Mouse (Mus musculus): ENCODE data around the gene Hoxa3.

Gene Hoxa3

DNA sequence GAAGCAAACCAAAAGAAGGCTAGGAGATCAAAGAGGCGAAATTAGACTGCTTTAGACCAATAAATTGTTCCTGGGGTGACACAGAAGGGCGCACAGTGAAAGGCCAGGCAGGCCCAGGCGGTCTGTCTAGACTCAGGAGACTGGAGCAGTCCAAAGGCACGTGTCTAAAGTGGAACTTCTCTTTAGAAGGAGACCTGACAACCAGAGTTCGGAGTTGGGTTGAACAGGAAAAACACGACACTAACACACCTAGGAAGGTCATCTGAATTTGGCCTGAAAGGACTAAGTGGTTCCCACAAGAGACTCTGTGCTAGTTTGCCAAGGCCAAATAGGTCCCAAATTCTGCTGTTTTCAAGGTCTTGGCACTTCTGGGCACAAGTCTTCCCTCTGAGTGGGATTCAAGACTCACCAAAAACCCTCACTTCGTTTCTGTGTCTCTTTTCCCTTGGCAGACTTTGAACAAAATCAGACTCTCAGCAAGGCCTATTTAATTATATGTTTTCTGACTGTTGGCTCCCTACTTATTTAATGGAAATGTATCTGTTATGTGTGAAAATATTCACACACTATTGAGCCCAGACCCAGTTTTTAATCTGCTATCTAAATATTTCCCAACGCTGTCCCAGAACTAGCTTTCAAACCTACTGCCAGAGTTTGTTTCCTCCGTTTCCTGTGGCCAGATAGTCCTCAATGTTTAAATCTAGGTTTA, 6.3 kb upstream of the Hoxa3 start:
- DNase-seq (ENCODE audit: low spot score in 2 of 2) = no peak

DNA sequence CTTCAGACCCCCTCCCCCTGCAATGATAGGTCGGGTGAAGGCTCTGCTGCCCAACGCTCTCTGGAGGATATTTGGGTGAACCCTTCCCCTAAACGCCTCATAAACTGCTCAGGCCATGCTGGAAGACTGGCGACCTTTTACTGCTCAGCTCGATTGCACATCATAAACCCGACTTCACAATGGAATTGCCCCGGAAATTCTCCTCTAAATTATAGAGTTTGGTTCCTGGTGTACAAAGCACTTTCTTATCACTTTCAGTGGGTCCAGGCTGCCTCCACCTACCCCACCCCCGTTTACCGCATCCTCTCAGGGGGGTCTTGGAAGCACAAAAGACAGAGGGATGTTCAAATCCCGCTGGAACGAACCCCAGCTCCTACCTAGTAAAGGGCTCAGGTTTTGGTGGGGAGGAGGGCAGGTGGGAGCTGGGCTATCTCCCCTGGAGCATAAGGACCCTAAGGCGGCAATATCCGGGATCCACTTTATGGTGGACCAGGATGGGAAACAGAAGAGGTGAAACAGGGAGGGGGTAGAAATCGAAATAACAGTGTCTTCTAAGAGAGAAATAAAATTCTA, 5.6 kb upstream of the Hoxa3 start:
- DNase-seq (ENCODE audit: low spot score in 2 of 2) = no peak

DNA sequence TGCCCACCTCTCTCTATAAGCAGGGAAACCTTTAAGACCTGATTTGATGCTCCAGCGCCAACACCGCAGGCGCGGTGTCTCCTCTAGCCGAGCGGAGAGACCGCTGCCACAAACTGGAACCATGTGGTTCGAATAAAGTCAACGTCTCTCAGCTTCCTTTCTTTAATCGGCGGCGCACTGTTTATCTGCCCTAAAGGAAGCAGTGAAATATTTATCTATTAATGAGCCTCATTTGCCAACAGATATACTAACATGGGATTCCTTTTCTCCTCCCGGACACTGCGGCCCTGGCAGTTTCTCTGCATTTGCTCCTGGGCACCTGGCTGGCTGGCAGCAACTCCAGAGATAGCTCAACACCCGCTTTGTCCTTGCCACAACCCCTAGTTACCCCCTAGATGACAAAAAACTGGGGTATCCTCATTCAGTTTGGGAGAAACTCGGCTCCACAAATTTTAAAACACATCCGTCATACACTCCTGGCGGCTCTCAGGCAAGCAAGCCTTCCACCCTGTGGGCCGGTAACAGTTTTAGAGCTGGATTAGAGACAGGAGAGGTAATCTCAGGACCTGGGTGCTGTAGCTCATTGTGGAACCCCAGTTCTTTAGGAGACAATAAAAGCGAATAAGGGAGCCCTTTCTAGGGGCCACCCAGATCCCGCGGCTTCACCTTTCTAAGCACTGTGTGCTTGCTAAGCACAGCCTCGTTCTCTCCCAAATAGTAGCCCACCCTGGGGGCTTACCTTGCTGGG, 4.9 kb upstream of the Hoxa3 start:
- DNase-seq (ENCODE audit: low spot score in 2 of 2) = no peak

DNA sequence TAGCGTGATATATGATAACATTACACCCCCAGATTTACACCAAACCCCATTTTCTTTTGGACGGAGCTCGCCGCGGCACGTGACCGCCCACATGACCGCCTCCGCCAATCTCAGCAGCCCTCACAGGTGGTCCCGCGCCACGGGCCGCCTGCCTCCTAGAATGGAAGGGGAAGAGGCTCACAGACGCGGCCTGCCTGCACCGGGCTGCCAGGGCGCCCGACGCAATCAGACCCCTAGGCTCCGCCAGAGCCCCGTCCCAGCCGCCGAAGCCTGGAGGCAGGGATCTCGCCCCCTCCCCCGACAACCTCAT, 4.3 kb upstream of the Hoxa3 start:
- DNase-seq (ENCODE audit: low spot score in 2 of 2) = no peak

DNA sequence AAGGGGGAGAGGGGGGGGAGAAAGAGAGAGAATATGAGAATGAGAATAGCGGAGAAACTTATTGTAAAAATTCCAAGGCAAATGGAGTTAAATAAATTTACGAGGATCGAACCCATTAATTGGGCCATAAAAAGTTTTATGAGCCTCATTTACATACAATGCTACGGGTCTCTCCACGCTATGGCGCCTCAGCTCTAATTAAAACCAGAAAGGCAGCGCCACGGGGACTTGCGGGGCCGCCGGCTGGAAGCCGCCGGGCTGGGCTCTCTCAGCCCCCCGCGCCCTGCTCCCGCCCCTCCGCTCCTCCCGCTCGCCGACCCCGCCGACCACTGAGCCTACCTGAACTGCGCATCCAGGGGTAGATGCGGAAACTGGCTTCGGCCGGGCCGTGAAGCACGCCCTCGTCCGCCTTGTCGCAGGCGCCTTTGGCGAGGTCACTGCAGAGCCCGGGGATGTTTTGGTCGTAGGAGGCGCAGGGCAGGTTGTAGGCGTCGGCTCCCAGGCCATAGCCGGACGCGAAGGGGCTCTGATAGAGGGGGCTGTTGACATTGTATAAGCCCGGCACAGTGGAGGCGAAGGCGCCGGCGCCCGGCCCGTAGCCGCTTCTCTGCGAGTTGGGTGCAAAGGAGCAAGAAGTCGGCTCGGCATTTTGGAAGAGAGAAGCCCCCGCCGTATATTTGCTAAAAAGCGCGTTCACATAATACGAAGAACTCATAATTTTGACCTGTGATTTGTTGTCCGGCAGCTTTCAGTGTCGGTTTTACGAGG, 3.7 kb upstream of the Hoxa3 start:
- no peak for DNase-seq (ENCODE audit: low spot score in 2 of 2)

DNA sequence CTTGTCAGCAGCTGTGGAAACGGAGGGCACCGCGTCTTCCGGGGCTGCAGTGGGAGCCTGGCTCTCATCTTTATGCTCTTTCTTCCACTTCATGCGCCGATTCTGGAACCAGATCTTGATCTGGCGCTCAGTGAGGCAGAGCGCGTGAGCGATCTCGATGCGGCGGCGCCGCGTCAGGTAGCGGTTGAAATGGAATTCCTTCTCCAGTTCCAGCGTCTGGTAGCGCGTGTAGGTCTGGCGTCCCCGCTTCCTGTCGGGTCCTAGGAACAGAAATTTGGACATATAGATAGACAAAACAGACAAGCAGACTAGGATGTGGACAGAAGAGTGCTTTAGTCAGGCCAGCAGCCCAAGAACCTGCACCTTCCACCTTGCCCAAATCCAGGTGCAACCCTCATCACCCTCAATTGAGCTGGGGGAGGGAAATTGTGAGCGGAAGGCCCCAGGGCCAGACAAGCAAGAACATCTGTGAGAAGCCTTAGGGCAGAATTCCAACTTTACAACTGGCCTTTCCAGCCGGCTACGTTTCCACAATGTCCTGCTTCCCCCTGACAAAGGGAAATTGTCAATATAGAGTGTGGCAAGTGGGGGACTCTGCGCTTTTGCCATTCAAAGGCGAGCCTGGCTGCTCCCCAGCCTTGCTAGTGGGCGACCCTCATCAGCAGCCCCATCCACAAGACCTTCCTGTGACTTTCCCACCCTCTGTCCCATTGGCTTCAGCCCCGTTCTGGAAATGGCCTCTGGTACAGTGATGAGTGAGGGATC, 2.8 kb upstream of the Hoxa3 start:
- no peak for DNase-seq (ENCODE audit: low spot score in 2 of 2)

DNA sequence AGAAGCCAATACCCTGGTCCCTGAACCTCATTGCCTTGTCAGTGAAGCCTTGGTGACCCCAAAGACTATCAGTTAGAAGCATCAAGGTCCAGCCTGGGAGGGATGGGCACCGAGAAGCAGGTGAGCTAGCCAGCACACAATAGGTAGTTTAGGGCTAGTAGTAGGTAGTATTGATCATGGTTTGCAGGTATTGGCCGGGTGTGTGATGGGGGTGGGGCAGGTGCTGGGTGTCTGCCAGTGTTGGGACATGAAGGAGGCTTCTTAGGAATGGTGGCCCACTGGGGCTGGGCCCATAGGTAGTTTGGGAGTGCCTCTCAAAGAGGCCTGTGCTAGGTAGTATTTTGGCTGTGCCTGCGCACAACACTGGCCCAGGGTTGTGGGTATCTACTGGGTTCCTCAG, 1.9 kb upstream of the Hoxa3 start:
- no peak for DNase-seq (ENCODE audit: low spot score in 2 of 2)

DNA sequence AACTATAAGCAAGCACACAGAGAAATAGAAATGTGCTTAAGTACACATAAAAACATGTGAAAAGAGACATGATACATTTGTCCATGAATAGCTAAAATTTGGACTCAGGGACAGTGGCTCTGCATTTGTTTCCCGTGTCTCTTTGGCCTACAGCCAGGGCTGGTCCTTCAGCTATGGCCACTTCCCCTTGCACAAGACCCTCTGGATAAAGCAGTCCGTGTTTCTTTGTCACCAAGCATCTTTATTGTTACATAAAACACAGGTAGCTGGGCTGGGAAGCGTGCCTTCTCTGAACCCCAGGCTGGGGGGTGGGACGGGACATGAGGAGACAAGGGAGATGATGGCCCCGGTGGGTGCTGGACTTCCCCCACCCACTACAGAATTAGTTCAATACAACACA, 1.1 kb upstream of the Hoxa3 start:
- no peak for DNase-seq (ENCODE audit: low spot score in 2 of 2)

DNA sequence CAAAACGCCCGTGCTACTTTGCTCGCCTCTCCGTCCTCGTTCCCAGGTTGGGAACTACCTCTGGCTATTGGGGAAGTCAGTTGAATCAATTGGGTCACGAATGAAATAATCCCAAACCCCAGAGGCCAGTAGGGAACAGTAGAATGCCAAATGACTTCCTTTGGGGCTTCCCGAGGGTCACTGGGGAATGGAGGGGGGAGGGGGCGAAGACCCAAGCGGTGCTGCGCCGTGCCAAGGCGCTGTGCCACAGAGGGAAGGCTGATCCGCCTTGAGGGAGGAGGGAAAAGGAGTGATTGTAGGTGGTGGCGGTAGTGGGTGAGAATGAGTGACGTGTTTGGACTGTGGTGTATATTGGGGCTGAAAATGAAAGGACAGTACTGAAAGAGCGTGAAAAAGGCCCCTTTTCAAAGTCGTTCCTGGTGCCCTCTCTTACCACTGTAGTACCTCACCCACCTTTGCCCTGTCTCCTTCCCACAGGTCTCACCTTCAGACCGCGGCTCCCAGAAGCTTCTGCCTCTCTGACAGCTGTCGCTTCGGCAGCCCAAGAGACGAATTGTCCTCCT, 499 bp downstream of the Hoxa3 start:
- DNase-seq (ENCODE audit: low spot score in 2 of 2) = no peak

DNA sequence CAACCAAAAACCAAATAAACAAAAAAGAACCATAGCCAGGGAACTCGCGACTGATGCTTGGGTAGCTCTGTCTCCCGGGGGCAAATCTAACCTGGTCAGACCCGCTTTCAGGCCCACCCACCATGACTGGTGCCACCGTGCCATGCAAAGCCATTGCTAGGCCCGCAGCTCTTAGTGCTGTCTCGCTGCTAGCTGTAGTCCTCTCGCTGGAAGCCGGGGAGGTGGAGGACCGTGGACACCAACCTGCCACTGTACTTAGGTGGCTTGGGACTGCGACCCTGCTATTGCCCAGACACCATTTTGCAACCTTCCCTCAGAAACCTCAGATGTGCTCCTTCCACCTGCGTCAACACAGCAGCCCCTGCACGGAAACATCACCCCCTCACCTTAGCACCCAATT, 1.2 kb downstream of the Hoxa3 start:
- no peak for DNase-seq (ENCODE audit: low spot score in 2 of 2)

DNA sequence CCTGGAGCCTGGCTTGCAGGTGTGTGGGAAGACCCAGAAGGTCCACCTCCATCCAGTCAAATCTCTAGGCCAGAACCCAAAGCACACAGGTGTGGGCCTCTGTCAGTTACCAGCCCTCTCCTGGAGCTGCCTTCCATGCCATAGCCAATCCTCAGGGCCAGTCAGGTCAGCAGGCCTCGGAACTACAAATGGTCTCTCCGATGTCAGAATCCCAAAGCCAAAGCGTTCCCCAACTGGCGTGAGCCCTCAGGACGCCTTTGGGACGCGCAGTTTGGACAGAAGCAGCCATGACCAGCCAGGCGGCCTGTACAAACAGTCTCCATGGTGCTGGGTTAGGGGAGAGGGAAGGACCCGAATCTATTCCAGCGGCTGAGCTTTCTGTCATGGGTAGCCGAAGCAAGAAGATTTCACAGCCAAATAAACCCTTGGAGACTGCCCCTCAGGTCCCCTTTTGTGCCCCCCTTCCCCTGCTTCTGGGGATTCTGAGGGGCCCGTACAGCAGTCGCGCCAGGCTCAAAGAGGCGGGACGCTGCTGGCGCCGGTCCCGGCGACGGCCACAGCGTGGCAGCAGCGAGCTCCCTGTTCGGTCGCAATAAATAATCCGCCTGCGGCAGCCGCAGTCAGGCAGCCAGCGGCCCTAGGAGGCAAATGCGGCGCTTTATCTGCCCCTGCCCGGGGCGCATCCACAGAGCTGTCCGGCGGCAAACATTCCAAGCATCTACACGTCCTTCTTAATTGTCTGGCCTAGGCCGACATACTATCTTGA, 1.8 kb downstream of the Hoxa3 start:
- peak in 1 of 2 experiments; percentile 23 for DNase-seq (ENCODE audit: low spot score in 2 of 2)

DNA sequence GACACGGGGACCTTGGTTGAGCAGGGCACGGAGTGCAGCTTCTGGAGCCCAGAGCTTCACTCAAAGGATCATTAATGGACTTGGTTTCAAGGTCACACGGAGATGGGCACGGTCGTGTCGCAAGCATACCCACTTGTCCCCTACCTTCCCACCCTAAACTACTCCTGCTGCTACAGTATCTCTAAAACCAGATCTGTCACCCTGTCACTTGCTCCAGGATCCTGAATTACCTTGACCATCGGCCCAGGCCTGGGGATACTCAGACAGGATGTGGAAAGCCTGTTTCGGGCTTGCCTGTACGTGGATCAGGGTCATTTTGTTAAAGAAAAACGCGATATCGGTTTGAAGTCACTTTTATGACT, 3.5 kb downstream of the Hoxa3 start:
- no peak for DNase-seq (ENCODE audit: low spot score in 2 of 2)

DNA sequence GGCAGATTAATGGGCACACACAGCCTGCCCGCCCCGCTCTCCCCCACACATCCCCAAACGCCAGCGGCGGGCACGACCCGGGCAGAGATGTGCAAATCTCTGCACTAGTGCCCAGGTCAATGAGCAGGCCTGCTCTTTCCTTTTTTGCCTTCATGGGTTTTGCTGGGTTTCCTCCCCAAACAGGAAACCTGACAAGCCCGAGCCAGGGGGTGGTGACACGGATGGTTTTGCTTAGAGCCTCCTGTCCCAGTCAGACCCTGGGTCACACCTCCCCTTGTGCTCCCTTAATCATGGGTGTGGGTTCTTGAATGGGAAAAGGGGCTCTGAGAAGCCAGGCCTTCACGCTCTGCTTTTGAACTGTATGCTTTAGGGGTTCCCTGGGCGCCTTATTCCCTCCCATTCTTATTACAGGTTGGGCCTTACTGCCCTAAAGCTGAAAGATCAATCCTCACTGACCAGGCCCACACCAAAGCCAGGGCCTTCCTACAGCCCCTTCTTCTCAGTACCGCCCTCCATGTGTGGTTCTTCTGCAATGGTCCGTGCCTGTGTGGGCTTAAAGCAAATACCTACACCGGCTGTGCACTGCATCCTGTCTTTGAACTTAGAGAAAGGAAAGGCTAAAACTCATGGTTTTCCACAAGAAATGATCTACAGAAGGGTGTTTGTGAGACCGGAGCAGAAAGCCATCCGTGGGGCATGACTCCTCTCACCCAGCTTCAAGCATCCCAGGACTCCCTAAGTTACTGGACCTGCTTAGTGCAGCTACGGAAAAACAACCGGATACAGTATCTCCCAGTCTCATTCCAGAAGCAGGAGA, 4.1 kb downstream of the Hoxa3 start:
- no peak for DNase-seq (ENCODE audit: low spot score in 2 of 2)

DNA sequence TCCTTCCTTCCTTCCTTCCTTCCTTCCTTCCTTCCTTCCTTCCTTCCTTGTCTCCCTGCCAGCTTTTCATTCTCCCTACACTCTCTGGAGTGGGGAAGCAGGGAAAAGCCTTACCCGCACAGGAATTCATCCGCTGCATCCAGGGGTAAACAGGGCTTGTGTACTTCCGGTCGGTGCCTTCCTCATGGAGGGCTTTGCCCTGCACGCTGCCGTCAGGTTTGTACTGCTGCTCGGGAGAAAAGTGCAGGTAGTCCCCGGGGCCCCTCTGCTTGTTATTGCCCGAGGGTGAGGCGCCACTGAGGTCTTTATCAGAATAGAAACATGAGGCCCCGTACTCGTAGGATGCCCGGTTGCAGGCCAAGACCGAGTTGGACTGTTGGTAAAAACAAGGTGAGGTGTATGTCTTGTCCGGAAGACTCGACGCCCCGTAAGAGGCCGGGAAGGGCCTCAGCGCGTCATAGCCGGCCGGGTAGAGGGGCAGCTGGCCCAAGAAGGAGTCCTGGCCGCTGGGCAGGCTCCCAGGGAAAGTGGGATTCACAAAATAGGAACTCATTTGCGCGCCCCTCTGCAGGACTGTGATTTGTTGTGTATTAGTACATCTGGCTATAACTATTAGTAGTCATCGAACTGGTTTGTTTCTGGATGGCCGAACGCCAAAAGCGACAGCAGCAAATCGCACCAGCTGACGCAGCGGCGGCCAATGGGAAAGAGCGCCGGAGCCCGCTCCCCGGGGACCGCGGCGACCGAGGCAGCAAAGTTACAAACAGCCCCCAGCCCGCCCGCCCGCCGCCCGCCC, 4.9 kb downstream of the Hoxa3 start, which contains the start of gene Hoxa6:
Gene Hoxa6 (minus strand): TSS at position 651 of the 796 bp plus-strand sequence.
- no peak for DNase-seq (ENCODE audit: low spot score in 2 of 2)

DNA sequence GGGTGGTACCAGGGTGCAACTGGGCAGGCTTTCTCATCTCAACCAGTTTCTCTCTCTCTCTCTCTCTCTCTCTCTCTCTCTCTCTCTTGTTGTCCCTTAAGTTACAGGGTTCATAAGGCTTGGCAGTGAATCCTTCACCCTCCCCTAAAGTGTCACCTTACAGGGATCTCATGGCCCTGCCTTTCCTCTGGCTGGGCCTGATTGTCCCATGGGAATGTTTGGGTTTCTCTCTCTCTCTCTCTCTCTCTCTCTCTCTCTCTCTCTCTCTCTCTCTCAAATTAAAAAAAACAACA, 5.5 kb downstream of the Hoxa3 start:
- DNase-seq (ENCODE audit: low spot score in 2 of 2) = no peak

DNA sequence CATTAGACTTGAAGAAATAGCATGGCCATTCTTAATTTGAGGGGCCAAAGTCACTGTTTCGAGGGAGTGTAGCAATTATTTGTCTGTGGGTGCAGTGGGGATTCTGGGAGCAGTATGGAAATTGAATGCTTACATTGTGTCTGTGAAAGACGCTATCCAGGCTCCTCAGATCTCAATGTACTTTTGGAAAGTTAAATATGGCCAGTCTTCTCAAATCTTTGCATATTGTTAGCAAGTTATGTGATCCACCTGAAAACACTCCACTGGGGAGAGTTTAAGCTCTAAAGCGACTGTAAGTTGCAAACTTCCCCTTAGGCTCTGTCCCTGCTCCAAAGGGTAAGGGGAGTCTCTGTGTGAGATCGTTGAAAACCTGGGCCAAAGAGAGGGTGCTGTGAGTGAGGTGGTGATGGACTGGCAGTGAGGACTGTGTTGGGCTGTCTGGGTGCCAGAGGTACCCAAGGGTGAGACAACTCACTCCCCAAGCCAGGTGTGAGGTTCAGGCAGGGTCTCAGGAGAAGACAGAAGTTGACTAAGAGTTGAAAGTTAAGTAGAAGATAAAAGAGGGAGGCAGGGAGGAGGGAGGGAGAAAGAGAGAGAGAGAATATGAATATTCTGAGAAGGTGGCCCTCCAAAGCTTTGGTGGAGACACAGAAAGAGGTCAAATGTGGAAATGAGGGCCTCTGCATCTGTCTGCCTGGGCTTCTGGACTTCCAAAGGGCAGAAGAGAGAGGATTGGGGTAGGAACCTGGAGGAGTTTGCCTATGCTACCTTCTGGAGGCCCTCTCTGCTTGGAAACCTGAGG, 6.1 kb downstream of the Hoxa3 start:
- no peak for DNase-seq (ENCODE audit: low spot score in 2 of 2)

DNA sequence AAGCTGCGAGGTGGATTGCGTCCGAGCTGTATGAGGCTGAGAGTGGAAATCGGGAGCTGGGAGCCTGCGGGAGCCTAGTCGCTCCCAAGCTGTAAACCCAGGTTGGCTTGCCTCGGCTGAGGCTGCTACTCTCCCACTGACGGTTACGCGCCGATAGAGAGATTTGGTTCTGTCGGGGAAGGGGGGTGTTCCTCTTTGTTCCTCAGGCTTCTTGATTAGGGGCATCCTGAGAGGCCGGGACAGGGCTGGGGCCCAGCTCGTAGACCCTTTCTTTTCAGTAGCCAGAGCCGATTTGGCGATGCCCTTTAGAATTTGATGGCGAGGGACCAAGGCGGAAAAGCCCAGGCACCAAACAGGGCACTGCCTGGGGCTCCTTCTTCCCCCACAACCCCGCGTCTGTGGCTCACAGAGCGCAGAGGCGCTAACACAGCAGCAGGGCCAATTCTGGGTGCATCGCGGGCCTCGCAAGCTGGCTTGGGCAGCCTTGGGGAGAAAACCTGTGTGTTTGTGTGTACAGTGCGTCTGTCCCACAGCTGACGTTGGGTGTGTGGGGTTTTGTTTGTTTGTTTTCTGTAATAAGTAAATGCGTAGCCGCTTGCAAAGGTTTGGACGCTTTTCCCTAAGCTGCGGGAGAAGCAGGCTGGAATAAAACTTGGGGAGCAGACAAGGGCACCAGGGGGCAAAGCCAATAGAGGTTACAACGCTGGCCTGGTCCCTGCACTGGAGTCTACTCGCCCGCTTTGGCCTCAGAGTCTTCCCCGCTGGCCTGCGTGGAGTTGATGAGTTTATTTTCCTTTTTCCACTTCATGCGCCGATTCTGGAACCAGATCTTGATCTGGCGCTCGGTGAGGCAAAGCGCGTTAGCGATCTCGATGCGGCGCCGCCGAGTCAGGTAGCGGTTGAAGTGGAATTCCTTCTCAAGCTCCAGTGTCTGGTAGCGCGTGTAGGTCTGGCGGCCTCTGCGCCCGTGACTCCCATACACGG, 7.2 kb downstream of the Hoxa3 start:
- DNase-seq (ENCODE audit: low spot score in 2 of 2) = no peak

Data from frontal cortex, postnatal 25 days (tissue).